Mouse (Mus musculus): ENCODE results near the gene Myrf. TPM values are rescaled to one million over a fixed set of nuclear protein-coding genes. Genes with fewer than 3 reads are reported as not detected.
A peak's percentile ranks its signal among the peaks of the same experiment; 100 is the strongest.

The Myrf gene
- polyA plus RNA-seq, 1 experiment from 2014 or later = 4.2 TPM

DNA sequence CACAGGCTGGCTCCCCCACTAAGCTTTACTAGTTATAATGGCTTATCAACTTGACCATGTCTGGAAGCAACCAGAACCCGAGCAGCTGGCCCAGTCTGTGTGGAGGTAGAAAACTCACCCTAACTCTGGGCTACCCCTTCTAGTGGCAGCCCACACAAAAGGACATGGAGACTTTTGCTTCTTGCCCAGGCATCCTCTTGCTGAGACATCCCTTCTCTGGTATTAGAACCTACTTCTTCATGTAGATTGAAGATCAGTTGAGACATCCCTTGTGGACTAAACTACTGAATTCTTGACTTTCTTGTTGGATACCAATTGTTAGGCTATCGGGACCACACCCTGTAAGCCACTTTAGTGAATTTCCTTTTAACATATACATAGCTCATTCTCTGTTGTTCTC is 42.3 kb downstream of the Myrf start:
- Histone ChIP-seq H3K36me3 (replicated peaks) (peaks cover 85% of the 10 kb centered on the region), H3K27ac (replicated peaks) (no peak overlapping the region), H3K4me3 (no peak overlapping the region), H3K4me1 (peaks cover 8% of the 10 kb centered on the region), H3K9me3 (no peaks in the 10 kb centered on the region), H3K27me3 (replicated peaks; ENCODE audit: low read depth, poor library complexity, severe bottlenecking) (no peaks in the 10 kb centered on the region)
- no peak for DNase-seq (ENCODE audit: low spot score)
- whole genome bisulfite sequencing = 85% methylated on average over 2 of the region's 2 CpGs

DNA sequence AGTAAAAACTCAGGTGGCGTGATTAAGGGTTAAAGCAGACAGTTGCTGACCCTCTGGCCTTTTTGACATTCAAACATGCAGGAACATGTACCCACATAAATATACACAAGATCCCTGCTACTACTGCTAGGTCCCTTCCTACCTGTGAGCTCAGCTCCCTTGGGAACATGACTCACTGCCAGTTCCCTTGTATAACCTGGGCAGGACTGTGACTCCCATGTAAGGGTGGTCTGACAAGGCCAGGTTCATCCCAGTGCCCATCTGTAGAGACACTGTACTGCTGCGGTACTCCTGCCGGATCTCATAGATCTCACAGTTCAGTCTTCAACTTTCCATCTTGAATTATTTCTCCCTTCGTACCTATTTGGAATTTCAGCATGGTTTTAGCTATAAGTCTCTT is 43.4 kb downstream of the Myrf start:
- no peak overlapping the region for H3K4me3 ChIP-seq
- H3K36me3 ChIP-seq (replicated peaks) = peaks cover 97% of the 10 kb centered on the region
- no peaks in the 10 kb centered on the region for H3K27me3 ChIP-seq (replicated peaks; ENCODE audit: low read depth, poor library complexity, severe bottlenecking)
- DNase-seq (ENCODE audit: low spot score) = no peak
- WGBS = 94% methylated on average over 4 of the region's 4 CpGs
- H3K9me3 ChIP-seq = no peaks in the 10 kb centered on the region
- no peaks in the 10 kb centered on the region for H3K4me1 ChIP-seq
- no peak overlapping the region for H3K27ac ChIP-seq (replicated peaks)

DNA sequence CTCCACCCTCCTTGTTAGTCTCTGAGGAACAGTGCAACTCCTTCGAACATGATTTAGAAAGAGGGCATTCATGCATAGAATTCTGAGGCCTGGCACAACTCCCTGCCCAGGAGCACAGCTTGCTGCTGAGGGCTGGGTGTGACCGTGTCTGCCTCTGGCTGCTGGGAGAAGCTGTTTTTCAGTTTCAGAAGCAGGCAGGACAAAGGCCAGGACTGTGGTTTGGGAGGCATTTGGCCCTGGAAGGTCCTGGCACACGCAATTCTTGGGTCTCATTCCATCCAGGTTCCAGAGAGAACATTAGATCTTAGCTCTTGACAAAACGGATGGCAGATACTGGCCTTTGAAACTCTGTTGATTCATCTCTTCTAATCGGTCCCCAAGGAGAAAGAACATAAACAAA is 45.3 kb downstream of the Myrf start:
- H3K4me1 ChIP-seq = peaks cover 7% of the 10 kb centered on the region
- DNase-seq (ENCODE audit: low spot score) = no peak
- peaks cover 98% of the 10 kb centered on the region for H3K36me3 ChIP-seq (replicated peaks)
- H3K9me3 ChIP-seq = no peaks in the 10 kb centered on the region
- WGBS = 86% methylated on average over 5 of the region's 5 CpGs
- H3K27ac ChIP-seq (replicated peaks) = no peak overlapping the region
- no peak overlapping the region for H3K4me3 ChIP-seq
- H3K27me3 ChIP-seq (replicated peaks; ENCODE audit: low read depth, poor library complexity, severe bottlenecking) = no peaks in the 10 kb centered on the region

DNA sequence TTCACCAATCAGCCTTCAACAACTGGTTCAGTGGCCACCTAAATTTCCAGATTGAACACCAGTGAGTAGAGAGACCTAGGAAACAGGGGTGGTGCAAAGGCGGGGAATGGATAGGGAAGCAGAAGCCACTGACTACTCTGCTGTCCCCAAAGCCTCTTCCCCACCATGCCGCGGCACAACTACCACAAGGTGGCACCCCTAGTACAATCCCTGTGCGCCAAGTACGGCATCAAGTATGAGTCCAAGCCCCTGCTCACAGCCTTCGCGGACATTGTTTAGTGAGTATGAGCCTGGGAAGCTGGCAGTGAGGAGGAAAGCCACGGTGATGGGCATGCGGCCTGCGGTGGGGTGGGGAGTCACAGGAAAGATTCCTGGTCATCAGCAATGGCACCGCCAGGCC is 46.2 kb downstream of the Myrf start:
- DNase-seq (ENCODE audit: low spot score) = no peak
- H3K36me3 ChIP-seq (replicated peaks) = peaks cover 98% of the 10 kb centered on the region
- H3K9me3 ChIP-seq = no peaks in the 10 kb centered on the region
- no peak overlapping the region for H3K4me3 ChIP-seq
- no peak overlapping the region for H3K27ac ChIP-seq (replicated peaks)
- peaks cover 7% of the 10 kb centered on the region for H3K4me1 ChIP-seq
- WGBS = 88% methylated on average over 11 of the region's 11 CpGs
- no peaks in the 10 kb centered on the region for H3K27me3 ChIP-seq (replicated peaks; ENCODE audit: low read depth, poor library complexity, severe bottlenecking)

DNA sequence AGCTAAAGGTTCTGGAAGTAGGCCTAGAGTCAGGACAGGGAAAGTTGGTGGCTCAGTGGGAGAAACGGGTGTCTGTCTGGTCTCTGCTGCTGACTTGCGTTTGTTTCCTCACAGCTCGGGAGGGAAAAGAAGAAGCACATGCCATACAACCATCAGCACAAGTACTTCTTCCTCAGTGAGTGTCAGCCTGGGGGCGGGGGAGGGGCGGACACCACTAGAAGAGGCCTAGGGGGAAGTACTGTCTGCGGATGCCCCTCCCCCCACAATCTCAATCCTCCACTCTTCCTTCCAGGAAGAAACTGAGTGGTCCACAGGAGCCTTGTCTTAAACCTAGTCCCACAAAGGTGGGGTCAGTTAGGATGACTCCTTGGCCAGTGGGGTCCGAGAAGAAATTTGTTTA is 49.2 kb downstream of the Myrf start:
- Histone ChIP-seq H3K36me3 (replicated peaks) (peaks cover 100% of the 10 kb centered on the region), H3K4me3 (no peak overlapping the region), H3K4me1 (peaks cover 18% of the 10 kb centered on the region), H3K9me3 (no peaks in the 10 kb centered on the region), H3K27me3 (replicated peaks; ENCODE audit: low read depth, poor library complexity, severe bottlenecking) (no peaks in the 10 kb centered on the region), H3K27ac (replicated peaks) (no peak overlapping the region)
- 69% methylated on average over 7 of the region's 7 CpGs for WGBS
- no peak for DNase-seq (ENCODE audit: low spot score)

DNA sequence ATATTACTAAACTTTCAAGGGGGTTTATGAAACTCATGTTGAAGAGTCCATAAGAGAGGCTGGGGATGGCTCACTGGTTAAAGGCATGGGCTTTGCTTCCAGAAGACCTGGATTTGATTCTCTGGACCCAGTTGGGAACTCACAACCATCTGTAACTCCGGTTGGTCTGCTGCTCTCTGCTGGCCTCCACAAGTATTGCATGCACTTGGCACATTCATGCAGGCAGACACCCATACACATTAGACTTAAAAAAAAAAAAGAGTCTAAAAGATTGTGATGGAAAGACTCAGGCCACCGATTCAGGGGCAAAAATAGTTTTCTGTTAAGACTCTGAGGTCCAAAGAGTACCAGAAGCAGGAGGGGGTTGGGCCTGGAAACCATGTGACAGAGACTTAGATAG is 49.8 kb downstream of the Myrf start:
- H3K27me3 ChIP-seq (replicated peaks; ENCODE audit: low read depth, poor library complexity, severe bottlenecking) = no peaks in the 10 kb centered on the region
- no peak overlapping the region for H3K27ac ChIP-seq (replicated peaks)
- no peak overlapping the region for H3K4me3 ChIP-seq
- H3K36me3 ChIP-seq (replicated peaks) = peaks cover 100% of the 10 kb centered on the region
- WGBS = 47% methylated on average over 2 of the region's 2 CpGs
- DNase-seq (ENCODE audit: low spot score) = peak; percentile 78
- peaks cover 23% of the 10 kb centered on the region for H3K4me1 ChIP-seq
- no peaks in the 10 kb centered on the region for H3K9me3 ChIP-seq

DNA sequence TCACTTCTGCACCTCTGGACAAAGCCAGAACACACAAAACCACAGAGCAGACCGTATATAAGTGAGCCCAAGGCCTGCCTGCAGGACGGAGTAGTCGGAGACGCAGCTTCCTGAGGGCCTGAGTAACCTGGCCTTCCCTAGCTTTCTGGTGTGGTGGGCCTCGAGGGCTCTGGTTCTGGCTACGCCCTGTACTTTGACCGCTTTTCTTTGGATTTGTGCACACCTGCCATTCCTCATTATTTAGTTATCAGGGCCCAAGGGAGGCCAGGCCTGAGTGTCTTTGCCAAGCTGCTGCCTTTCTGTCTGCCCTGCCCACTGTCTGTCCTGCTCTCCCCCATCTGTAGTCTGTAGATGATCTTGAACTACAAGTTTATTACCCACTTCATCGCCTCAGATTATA is 50.6 kb downstream of the Myrf start:
- no peak overlapping the region for H3K27ac ChIP-seq (replicated peaks)
- peaks cover 30% of the 10 kb centered on the region for H3K4me1 ChIP-seq
- 94% methylated on average over 8 of the region's 8 CpGs for WGBS
- no peaks in the 10 kb centered on the region for H3K27me3 ChIP-seq (replicated peaks; ENCODE audit: low read depth, poor library complexity, severe bottlenecking)
- H3K9me3 ChIP-seq = no peaks in the 10 kb centered on the region
- H3K4me3 ChIP-seq = no peak overlapping the region
- H3K36me3 ChIP-seq (replicated peaks) = peaks cover 100% of the 10 kb centered on the region
- no peak for DNase-seq (ENCODE audit: low spot score)

DNA sequence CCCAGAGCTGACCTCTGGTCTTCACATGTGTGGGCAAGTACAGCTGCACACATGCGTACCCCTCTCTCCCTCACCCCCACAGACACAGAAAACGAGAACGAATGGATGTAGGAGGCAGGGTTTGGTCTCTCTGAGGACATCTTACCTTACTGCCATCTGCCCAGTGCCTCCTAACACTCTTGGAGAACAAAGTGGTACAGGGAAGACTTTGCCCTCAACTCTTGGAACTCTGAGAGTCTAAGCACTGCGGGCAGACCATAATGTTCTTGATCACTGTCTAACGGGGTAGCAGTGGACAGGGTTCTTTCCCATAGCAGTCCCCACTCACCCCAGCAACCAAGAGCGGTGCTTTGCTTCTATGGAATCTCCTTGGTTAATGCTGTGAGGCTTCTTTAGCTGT is 51.5 kb downstream of the Myrf start:
- DNase-seq (ENCODE audit: low spot score) = no peak
- Histone ChIP-seq H3K36me3 (replicated peaks) (peaks cover 97% of the 10 kb centered on the region), H3K4me3 (no peak overlapping the region), H3K27ac (replicated peaks) (no peak overlapping the region), H3K4me1 (peaks cover 40% of the 10 kb centered on the region), H3K9me3 (no peaks in the 10 kb centered on the region), H3K27me3 (replicated peaks; ENCODE audit: low read depth, poor library complexity, severe bottlenecking) (no peaks in the 10 kb centered on the region)
- 93% methylated on average over 6 of the region's 6 CpGs for WGBS

DNA sequence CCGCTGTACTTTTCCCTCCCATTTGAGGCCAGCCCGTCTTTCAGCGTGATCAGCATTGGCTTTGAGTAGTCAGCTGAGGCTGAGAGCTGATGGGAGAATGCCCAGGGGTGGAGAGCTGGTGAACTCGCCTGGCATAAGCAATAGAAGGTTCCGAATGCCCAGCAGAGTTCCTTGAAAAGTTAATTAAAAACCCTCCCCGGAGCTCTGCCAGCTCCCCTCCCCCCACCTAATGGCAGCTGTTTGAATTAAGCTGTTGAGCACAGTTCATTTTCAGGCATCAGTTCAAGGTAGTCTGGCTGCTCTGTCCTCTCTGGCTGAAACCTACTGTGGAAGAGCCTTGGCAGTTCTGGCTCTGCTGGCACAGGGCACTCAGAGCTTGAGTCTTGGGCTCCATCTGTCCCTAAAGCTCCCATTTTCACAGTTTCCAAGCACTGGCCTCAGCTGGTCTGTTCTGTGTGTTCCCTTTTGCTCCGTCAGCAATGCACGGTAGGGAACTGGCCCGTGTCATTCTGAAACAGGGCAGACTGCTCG is 52.2 kb downstream of the Myrf start:
- Histone ChIP-seq H3K9me3 (no peaks in the 10 kb centered on the region), H3K27me3 (replicated peaks; ENCODE audit: low read depth, poor library complexity, severe bottlenecking) (no peaks in the 10 kb centered on the region), H3K36me3 (replicated peaks) (peaks cover 91% of the 10 kb centered on the region), H3K4me1 (peaks cover 42% of the 10 kb centered on the region), H3K27ac (replicated peaks) (0 out of 2 replicates have a peak overlapping the region, but pooled peaks have one; percentile 45), H3K4me3 (0 out of 2 replicates have a peak overlapping the region, but pooled peaks have one; percentile 18)
- 69% methylated on average over 10 of the region's 10 CpGs for WGBS
- DNase-seq (ENCODE audit: low spot score) = peak; percentile 37

DNA sequence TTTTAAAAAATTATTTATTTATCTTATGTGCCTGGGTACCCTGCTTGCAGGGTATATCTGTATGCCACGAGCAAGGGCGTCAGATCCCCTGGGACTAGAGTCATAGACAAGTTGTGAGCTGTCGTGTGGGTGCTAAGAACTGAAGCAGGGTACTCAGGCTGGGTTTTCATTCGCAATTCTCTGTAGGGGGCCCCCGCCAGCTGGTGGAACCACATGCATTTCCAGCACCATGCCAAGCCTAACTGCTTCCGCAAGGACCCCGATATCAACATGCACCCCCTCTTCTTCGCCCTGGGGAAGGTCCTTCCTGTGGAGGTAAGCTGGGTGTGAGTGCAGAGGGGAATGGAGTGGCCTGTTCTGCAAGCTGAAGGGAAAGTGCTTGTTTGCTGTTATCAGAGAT is 54.0 kb downstream of the Myrf start:
- no peak for DNase-seq (ENCODE audit: low spot score)
- no peak overlapping the region for H3K27ac ChIP-seq (replicated peaks)
- no peaks in the 10 kb centered on the region for H3K27me3 ChIP-seq (replicated peaks; ENCODE audit: low read depth, poor library complexity, severe bottlenecking)
- peaks cover 48% of the 10 kb centered on the region for H3K4me1 ChIP-seq
- WGBS = 94% methylated on average over 8 of the region's 8 CpGs
- no peak overlapping the region for H3K4me3 ChIP-seq
- peaks cover 73% of the 10 kb centered on the region for H3K36me3 ChIP-seq (replicated peaks)
- H3K9me3 ChIP-seq = no peaks in the 10 kb centered on the region

DNA sequence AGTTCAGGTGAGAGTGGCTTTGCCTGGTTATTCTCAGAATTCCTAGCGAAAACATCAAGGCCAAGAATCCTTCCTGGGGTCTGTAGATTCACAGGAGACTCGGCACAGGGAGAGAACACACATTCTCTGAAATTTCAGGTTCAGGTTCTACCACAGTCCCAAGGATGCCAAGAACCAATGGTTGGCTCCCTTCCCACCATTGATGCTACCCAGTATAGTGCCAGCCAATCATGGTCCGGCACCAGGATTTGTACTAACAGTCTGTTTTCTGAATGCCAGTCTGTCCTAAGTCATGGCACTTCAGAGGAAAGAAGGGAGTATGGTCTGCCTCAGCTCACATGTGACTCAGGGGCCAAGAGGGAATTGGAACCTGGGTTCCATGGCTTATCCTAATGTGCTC is 54.7 kb downstream of the Myrf start:
- Histone ChIP-seq H3K27me3 (replicated peaks; ENCODE audit: low read depth, poor library complexity, severe bottlenecking) (no peaks in the 10 kb centered on the region), H3K36me3 (replicated peaks) (peaks cover 66% of the 10 kb centered on the region), H3K27ac (replicated peaks) (no peak overlapping the region), H3K4me1 (peaks cover 41% of the 10 kb centered on the region), H3K4me3 (0 out of 2 replicates have a peak overlapping the region, but pooled peaks have one; percentile 6), H3K9me3 (no peaks in the 10 kb centered on the region)
- DNase-seq (ENCODE audit: low spot score) = no peak
- WGBS = 98% methylated on average over 3 of the region's 3 CpGs

DNA sequence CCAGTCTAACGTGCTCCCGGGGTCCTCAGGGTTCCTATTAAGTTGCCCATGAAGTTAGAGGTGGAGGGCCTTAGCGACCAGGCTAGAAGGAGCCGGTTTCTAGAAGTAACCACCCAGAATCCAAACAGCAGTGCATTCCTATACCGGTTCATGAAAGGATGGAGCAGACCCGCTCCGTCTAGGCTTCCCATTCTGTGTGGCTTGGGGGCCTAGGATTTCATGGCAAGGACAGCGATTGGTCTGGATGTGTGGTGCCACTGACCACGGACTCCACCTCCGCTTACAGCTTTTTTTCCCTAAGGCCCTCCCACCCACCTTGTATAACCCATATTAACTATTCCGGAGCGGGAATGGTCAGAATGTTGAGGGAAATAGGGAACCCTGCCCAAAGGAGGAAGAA is 56.5 kb downstream of the Myrf start:
- Histone ChIP-seq H3K4me3 (peak overlapping the region; percentile 94), H3K27me3 (replicated peaks; ENCODE audit: low read depth, poor library complexity, severe bottlenecking) (no peaks in the 10 kb centered on the region), H3K27ac (replicated peaks) (peak overlapping the region; percentile 98), H3K4me1 (peaks cover 40% of the 10 kb centered on the region), H3K9me3 (no peaks in the 10 kb centered on the region), H3K36me3 (replicated peaks) (peaks cover 48% of the 10 kb centered on the region)
- peak; percentile 58 for DNase-seq (ENCODE audit: low spot score)
- WGBS = 18% methylated on average over 12 of the region's 12 CpGs

DNA sequence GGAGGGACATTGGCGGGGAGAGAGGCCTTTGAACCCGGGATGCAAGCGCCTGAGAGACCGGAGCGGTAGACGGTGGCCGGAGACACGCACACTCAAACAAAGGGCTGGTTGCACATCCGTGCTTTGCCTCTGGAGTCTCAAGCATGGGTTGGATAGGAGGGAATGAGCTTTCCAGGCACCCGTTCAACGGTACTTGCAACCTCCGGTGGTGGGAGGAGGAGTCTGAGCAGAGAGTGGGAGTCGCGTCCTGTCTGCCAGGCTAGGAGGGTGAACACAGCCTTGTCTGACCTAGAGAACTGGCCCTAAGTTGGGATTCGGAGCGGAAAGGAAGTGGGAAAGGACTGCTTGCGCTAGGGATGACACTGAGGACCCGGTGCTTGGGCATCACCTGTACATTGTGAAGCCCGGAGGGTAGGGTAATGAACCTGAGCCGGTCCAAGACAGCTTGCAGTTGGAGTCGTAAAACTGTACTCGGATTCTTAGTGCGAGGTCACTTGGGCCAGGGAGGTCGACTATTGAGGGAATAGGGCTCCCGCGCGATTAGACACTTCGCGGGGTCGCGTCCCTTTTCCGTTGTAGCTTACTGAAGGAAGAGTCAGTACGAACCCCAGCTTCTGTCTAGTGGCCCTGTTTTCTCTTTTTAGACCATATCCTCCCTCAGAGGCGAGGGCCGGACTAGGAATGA is 57.1 kb downstream of the Myrf start:
- Histone ChIP-seq H3K4me3 (peak overlapping the region; percentile 94), H3K36me3 (replicated peaks) (peaks cover 42% of the 10 kb centered on the region), H3K9me3 (no peaks in the 10 kb centered on the region), H3K4me1 (peaks cover 38% of the 10 kb centered on the region), H3K27me3 (replicated peaks; ENCODE audit: low read depth, poor library complexity, severe bottlenecking) (no peaks in the 10 kb centered on the region), H3K27ac (replicated peaks) (peak overlapping the region; percentile 98)
- WGBS = under 1% methylated on average over 35 of the region's 35 CpGs
- peak; percentile 77 for DNase-seq (ENCODE audit: low spot score)

Data from embryonic facial prominence, embryonic 10.5 days (tissue).